Mouse (Mus musculus) frontal cortex, adult (tissue): ENCODE data around the gene Gm16223.

Source experiments
- ATAC-seq: cut with Nextera tagmentation; 2 replicates; pipeline ENCODE4 v1.9.2; 2017; ENCODE audit warnings: mild to moderate bottlenecking, moderate library complexity, mixed read lengths; ENCODE audit not compliant: low TSS enrichment

Gene Gm16223

DNA sequence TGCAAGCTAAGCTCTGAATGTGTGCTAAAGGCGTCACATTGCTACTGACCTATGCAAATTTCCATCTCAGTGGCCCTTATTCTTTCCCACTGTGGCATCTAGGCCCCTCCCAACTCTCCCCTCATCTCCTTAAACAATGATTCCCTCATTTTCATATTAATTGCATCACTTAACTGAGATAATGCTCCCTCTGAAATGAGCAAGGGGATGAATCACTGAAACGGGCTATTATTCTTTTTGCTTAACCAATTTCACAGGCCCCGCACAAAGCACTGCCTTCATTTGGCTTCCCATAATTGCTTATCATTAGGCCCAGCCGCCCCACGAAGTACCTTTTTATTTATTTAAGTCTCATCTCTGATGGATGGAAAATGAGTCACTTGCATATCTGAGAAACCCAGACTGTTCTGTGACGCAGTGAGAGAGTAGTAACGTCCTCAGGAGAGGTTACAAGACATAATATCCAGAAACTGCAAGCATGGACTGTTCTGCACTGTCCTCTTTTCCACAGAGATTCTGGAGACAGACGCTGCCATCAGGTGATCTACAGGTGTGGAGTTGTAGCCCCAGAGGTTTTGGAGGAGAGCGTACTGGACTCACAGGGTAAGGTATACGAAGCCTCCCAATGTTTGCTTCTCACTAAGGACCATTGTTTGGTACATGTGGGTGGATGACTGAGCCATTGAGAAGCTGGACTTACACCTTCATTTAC lies at the start of gene Gm16223:
Gene Gm16223 (plus strand): TSS at position 485 of the 712 bp plus-strand sequence.
- no peak for ATAC-seq

DNA sequence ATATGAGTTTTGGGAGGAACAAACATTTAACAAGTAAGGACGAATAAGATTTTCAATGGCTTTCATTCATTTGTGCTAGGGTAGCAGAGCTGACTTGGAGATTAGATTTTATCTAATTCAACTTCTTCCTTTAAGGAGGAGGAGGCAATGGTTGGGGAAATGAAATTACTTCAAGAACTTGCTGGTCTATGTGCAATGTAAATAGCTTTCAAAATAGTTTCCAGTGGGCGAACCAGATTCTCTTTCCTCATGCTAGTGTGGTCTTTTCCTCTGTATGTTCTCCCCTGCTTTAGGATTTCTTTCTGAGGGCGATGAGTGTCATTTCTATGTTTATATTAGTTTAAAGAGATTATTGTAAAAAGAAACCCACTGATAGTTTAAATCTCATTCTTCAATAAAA lies 45.7 kb upstream of the Gm16223 start:
- peak; percentile 87 for ATAC-seq

DNA sequence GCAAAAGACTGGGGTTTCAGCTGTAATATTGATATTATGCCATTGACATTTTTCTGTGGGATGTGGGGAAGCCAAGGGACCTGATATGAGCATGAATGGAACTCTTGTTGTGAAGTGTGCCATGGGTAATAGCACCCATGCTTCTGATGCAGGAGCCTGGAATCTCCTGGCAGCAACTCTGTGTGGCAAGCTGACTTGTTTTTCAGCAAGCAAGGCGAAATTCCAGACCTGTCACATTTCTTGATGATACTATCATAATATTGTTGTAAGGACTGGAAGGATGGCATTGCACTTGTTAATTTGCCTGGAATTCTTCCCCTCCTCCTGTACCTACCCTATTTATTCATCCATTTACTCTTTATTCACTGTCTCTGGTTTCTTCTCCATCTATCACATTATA lies 44.2 kb upstream of the Gm16223 start:
- ATAC-seq, result no peak

DNA sequence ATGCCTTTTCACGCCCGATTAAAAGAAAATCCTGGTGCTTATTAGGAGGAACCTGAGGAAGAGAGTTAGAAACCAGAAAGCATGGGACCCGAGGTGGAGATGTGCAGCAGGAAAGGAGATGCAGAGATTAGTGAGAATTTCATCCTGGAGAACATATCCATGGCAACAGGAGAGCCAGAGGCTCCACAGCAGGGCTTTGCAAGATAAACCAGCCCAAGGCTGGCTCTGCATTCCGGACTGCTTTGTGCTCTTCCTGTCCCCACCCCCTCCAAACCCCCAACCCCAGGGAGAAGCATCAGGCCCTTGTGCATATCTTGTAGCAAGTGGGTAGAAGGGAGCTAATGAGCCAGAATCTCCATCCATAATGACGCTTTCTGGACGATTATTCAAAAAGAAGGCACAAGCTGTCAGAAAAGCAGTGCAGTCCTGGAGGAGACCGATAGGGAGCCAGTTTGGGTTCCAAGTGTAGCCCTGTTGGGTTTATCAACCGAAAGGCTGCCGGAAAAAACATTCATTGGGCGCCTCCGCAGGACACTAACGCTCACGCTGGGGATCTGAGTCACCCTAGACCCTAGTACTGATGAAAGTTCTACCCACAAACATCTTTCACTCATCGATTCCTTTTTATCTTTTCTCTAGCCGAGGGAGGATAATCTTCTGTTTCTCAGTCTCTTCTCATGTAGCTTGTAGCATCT lies 31.2 kb upstream of the Gm16223 start:
- 0 out of 2 replicates have a peak, but pooled peaks have one; percentile 55 for ATAC-seq

DNA sequence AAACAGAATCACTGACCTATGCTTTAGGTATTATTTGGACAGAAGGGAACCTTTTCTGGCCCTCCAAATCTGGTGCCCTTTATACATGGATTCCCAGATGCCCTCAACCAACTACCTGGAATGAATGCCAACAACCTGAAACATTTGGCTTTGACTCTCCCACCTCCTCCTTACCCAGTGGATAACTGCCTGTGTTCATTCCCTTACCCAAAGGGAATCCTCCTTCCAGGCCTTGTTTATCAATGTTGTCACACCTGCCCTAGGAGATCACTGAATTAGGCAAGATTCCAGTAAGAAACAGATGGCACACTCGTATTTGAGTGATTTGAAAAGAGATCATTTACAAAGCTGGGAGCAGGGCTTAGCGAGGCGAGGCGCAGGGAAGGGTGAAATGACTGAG lies 13.1 kb upstream of the Gm16223 start:
- ATAC-seq, result no peak

DNA sequence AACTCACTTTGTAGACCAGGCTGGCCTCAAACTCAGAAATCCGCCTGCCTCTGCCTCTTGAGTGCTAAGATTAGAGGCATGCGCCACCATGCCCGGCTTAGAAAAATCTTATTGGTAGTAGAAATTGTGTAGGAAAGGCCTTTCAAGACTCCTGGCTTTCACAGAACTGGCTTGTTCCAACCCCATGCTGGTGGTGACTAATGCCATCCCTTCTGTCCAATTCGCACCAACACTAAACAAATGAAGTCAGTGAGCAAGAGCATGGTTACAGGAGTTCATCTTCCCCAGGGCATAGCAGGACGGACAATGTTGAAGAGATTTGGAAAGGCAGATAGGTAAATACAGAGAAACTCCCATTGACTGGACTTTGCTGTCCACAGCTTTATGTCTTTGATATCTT lies 12.6 kb upstream of the Gm16223 start:
- ATAC-seq, result no peak

DNA sequence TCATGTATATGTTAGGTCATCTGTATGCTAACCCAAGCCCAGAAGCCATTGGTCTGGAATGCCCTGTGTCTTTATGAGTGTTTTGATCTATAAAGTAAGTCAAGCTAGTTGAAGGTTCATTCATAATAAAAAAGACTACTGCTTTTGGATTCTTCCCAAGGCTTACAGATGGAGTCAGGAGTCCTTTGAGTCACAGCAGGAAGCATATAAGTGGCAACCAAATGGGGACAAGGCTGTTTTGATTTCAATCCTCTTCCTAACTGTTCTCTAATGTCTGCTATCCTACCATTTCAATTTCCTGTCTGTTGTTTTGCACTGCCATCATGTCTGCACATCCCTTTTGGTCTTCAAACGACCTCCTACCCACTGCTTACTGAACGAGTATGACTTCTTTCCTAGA lies 2.7 kb upstream of the Gm16223 start:
- peak; percentile 83 for ATAC-seq

DNA sequence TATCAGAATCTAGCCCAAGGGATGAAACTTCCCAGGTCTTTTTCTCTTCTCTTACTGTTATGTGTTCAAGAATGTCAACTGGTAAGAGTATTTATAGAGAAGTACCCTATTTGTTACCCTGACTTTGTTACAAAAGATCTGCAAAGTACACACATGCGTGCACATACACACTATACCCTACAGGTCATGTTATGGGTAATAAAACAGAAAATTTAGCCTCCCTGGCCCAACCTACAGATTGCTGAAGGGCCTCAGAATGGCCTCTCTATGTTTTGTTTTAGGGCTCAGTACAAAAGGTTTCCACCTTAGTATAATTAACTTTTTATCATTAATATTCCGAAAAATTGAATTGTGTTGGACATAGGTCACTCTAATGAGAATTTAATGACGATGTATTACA lies 685 bp upstream of the Gm16223 start:
- ATAC-seq, result no peak

DNA sequence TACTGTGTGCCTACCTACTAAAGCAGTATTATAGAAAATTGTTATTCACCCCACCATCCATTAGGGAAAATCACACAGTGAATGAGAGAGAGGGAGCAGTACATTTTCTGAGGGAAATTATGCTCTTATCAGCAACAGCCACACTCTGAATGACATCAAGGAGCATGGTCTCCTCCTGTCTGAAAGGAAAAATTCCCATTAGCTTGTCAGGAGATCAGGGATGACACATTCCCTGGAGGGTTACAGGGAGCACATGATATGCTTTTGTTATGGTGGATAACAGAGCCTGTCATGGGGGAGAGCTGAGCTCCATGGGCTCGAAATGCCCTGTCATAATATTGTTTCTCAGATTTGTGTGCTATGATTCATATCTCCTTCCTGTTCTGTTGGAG lies 424 bp downstream of the Gm16223 start:
- no peak for ATAC-seq

DNA sequence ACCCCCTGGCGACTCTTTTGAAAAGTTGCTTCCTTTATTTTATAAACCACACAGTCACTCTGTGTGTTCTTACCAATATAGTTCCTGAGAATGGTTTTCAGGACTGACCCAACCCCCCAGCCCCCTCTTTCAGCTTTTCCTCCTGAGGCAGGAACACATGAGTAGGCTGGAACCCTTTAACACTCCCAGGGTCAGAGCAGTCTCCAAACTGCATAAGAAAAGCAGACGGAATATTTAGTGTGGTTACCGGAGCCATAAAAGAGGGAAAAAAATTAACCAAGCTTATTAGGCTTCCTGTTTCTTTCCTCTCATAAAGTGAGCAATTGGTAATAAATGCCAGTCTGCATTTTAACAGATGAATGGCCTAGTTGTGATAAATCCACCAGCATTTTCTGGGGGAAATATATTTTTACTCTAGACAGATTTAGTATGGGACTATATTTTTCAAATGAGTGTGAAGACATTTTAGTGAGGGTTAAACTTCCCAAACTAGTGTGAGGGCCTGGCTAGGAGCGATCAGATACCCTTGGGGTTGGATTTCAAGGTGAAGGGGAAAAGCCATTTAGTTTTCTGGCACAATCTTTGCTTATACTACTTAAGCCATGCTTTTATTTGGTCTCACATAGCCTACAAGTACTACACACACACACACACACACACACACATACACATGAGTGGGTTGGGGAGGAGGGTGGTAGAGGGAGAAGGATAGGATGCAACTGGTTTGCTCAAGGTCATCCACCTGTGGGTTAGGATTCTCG lies 49.0 kb downstream of the Gm16223 start:
- no peak for ATAC-seq

DNA sequence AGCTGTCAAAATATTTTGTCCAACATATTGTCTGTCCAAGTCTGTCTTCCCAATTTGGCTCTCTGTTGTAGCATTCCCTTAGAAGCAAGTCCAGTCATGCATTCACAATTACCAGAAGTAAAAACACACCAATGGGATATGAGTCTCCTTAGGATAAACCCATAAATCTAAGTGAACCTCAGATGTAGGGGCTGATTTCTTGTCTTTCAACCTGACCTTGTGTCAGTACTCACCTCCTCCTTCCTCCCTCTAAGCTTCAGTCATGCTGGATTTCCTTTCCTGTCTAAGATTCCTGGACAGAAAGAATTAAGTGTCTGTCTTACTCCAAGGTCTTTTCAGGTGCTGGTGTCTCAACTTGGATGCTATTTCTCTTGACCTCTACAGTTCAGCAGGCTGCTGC lies 57.8 kb downstream of the Gm16223 start:
- ATAC-seq, result no peak

DNA sequence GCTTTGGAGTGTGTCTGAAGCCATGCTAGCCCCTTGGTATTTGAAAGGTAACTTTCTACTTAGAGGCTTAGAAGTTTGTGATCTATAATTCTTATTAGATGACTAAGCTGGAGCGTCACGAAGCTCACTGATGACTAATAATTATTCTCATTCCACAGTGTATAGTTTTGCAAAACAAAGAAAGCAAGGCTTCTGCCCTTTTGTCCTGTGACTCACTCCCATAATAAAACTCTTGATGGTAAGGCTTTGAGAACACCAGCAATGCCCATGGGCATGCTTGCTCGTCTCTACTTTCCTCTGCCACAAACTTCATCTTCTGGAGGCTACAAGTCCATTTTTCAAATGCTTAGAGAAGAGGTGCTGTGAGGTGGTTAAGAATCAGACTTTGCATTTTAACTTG lies 87.9 kb downstream of the Gm16223 start:
- no peak for ATAC-seq

DNA sequence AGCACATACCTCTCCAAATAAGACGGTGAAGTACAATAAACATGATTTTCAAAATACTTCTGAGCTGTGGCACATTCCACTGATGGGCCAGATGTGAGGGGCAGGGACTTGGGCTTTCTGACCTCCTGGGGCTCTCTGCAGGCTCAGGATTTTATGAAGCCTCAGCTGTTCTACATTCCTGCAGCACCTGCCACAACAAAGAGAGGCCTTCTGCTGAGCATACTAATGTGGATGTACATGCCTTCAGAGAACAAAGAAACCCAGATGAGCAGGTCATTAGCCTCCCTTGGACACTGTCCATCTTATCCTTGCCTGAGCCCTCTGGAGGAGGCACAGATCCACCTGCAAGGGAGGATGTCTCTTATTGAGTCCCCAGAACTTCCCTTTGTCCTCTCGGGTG lies 97.0 kb downstream of the Gm16223 start:
- no peak for ATAC-seq

DNA sequence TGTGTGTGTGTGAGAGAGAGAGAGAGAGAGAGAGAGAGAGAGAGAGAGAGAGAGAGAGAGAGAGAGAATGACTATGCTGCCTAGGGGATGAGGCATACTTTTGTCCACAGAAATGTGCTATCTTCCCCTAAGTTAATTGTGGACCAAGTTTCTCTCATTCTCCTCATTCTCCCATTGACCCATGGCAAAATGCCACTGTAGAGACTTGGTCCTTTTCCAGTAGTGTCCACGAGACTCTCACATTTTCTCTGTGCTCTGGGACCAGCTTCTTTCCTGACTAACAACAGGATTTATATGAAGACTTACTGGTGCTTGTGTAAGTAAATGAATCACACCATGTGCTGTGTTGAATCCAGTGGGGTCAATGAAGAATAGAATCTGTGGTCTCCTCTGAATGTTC lies 98.6 kb downstream of the Gm16223 start:
- ATAC-seq, result no peak

DNA sequence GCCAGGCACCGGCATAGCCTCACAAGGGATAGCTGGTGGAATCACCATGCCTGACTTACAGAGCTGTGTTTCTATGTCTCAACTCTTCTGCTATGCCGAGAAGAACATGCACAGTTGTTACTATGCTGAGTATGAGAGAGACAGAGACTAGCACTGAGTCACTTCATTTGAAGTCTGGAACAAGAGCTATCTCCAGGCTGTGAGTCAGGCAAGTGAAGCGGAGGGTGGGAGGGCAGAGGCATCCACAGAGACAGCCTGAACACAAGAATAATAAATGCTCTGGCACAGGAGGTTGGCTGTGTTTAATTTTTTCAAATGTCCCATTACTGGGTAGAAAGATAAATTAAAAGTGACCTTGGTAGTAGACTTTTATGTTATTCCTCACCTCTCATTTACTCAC lies 100.3 kb downstream of the Gm16223 start:
- peak; percentile 98 for ATAC-seq

DNA sequence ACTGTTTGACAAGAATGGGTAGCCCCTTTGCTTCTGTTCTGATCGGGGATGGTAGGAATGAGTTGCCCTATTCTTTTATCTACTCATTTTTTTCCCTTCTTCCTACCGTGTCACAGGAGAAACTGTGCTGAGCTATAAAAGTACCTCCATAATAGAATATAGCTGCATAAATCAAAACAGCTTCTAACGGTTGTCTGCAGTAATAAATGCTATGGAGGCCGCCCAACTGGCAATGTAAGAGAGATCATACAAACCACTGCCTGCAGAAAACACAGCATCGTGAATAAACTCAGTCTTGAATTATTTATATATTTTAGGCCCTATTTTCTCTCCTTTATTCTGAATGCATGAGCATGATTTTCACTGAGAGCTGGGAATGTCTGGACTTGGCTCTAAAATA lies 101.0 kb downstream of the Gm16223 start:
- peak; percentile 18; the same call in 1 of the 2 replicates for ATAC-seq

DNA sequence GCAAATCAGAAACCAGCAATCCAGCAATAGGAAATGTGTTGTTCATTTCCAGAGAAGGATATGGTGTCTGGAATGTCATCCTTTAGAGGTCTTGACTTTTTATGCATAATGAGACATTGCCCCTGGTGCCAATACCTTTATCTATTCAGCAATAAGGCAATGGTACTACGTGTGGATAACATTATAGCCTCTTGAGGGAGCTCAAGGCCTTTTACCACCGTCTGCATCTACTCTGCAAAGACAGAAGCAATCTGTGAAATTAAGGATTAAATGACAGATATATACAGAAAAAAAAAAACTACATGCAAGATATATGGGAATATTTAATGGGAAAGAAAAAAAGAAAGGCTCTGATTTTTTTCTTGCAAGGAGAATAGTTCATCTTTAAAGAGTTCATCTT lies 106.3 kb downstream of the Gm16223 start:
- peak; percentile 77 for ATAC-seq

DNA sequence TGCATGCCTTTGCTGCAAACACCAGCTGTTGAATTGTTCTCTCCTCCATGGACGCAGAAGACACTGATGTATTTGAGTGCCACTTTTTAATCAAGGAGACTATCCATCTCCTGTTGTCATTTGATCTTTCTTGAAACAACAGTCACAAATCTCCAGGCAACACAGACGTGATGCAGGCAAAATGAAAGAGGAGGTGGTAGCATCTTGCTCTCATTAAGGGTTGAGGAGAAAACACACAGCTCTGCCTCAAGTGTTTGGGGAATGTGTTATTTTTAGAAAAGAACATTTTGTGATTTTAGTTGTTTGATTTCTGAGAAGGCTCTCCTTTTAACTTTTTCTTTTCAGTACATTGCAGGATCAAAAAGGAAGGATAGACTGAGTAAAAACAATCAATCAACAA lies 107.7 kb downstream of the Gm16223 start:
- ATAC-seq, result peak; percentile 69

DNA sequence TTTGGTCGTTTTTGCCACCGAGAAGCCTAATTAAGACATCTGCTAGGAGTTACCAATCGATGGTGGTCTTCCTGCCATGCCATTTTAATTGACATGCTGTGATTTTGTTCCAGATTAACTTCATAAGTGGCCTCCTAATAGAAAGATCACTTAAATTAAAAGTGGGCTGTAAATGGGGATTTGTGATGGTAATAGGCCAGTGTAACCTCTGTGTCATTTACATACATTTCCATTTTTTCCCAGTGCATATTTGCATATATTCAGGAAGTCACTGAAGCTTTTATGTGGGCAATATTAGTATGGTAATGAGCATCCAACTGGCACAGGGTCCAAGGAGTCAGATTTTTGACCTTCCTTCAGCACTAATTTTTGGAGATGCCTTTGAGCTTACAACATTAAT lies 130.7 kb downstream of the Gm16223 start:
- no peak for ATAC-seq

DNA sequence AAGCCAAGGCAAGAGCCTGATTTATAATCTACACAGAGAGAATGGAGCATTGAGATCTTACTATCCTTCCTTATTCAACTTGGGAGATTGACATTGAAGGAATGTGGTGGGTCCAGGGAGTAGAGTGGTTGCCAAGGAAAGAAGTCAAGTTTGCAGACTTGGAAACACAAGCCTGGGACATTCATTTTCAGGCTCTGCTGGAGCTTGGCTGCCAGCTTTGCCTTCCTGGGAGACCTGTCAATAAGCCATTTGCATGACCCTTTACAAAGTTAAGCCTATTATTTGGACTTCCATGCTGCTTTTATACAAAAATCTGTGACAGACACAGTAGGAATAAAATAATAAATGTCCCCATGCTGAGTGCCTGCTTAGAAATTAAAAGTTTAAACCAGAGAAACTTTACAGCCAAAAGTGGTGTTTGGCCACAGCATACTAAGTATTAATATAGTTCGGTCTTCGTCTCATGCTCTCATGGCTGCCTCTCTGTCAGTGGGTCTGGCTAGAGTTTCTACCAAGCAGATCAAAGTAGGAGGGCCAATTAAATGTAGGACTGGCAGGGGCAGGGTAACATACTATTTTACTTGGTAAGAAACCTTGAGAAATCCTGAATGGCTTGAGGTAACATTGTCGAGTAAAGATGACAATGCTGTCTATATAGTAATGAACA lies 139.8 kb downstream of the Gm16223 start:
- no peak for ATAC-seq

DNA sequence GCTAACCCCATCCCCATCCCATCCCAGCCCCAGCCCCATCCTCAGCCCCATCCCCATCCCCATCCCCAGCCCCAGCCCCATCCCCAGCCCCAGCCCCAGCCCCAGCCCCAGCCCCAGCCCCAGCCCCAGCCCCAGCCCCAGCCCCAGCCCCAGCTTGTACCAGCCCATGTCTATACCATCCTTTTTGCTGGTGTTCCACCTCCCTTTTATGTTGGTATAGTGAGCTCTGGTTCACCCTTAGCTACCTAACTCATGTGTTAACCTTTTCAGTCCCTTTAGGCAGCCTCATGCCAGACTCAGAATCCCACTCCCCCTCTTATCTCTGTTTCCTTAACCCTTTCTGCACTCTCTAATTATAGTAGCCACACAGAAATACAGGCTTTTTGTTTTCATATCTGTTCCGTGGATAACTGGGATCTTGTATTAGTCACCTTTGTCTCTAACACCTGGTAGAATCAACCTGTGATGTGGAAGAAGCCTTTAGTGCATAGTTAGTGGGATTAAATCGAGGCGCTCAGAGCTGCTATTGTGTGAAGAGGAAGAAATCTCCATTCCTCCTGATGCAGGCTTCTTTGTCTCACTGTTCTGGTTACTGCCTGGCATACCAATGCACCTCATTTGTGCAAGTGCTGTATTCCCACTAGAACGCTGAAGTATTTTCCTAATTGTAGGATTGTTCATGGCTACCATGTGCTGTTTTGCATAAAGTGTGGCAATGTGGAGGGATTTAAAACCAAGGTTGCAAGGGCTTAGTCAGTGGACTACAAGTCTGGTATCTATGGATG lies 144.0 kb downstream of the Gm16223 start:
- no peak for ATAC-seq

DNA sequence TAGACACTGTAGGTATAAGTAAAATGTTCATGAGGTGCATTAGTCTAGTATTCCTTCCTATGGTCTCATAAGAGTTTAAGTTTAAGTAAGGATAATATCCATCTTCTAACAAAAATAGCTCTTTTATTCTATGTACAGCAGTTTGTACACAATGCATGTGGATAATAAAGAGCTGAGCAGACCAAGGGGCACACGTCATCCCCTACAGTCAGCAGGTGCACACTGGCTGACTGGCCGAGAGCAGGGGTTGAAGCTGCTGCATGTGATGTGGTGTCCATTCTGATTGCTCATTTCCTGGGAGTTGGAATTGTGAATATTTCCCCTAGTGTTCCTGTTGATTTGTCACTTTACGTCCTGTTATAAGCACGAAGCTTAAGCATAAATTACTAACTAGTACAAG lies 144.6 kb downstream of the Gm16223 start:
- no peak for ATAC-seq
